Mouse (Mus musculus) embryo, embryonic 10.5 days (tissue): ENCODE measurements at regions not wholly inside any gene's neighbourhood (a gene's known extent, or its start where the extent isn't known, plus 50 kb on each side); places are given as distances from the start of the nearest gene placed in this dataset.
A peak's percentile ranks its signal among the peaks of the same experiment; 100 is the strongest.

Experiments used
- DNase-seq: peaks from one replicate; pipeline ENCODE4 v3.0.0-alpha.2; 2015; ENCODE audit warnings: low spot score

GRCm38 (mm10) chr6:43775525-43775924, 109.4 kb upstream of the Tpk1 start:
- DNase-seq, result peak; percentile 7

DNA sequence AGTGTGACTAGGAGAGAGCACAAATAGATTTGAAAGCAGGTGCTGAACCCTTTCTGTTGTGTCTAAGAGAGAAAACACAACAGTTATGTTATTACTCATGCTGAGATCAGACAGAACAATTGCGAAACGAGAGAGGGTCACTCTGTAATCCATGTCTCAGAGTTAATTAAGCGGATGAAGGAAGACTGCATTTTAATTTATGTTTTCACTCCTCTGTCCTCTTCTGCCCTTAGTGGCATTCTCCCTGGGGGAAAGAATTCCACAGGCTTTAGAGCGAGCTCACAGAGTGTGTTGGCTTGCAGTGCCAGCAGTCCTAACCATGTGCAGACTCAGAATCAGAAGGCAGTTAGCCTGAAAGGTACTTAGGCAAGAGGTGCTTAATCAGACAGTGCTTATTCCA, 108.4 kb upstream of the Tpk1 start:
- DNase-seq, result no peak

GRCm38 (mm10) chr6:43773561-43773960, 107.5 kb upstream of the Tpk1 start:
- DNase-seq, result peak; percentile 12

GRCm38 (mm10) chr6:43765958-43766357, 99.9 kb upstream of the Tpk1 start:
- DNase-seq, result no peak
